Mouse (Mus musculus) small intestine, adult 2 months (tissue): ENCODE measurements around the gene Thrb.

Experiments
- CTCF ChIP-seq: fragments of 200-500 bp; IDR thresholded peaks from 2 replicates; pipeline ENCODE4 v1.5.1; 2012; ENCODE audit warnings: low read depth, mild to moderate bottlenecking, control low read depth, inconsistent platforms, low read length, moderate library complexity, mixed read lengths; ENCODE audit not compliant: insufficient replicate concordance, insufficient read length; ENCODE audit errors: extremely low read depth
- POLR2A ChIP-seq: fragments of 200-500 bp; IDR thresholded peaks from 2 replicates; pipeline ENCODE4 v1.6.1; 2012; ENCODE audit warnings: low read depth, mild to moderate bottlenecking, control low read depth, inconsistent platforms, low read length, moderate library complexity

DNA sequence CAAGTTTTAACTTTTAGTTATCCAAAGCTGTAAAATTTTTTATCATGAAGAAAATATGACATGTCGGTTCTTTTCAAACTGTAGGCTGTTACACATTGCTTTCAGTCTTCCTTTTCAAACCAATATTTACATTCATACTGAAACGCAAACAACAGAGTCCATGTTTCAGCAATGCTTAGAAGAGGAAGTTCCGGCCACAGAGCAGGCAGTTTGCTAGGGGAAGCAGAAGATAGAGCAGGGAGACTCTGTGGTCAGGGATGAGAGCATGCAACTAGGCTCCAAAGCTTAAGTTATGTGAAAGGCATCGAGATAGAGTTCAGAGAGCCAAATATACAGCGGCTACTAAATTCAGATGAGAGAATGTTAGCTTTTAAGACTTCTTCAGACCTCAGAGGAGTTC lies 219.4 kb downstream of the Thrb start:
- TF ChIP-seq CTCF = no peak
- TF ChIP-seq POLR2A = no peak
